9 mouse cellular contexts compared by ENCODE assay signal in genomic region chr10:39292703-39293496, GRCm38 (mm10).
DNase-seq lines count a peak whose midpoint lies in the region.
"Had no signal": no experiment of that assay in that cellular context is flagged by ENCODE, and none has a peak within 500 bp of the region (broad histone marks: within the 10 kb centered on the region; RNA-seq: fewer than 3 reads in every experiment).

No protein-coding gene starts in this region.

- intact Hi-C loops in heart, postnatal 25 days (cut with DNase I), result no loop called here

- DNase-seq in retina, embryonic 14.5 days (ENCODE audit: low spot score), result peak; percentile 28
- no peak for DNase-seq in retina, postnatal 1 day
- DNase-seq in embryo, embryonic 10.5 days (ENCODE audit: low spot score), result peak; percentile 52
- peak; percentile 63 for DNase-seq in induced T-regulatory cell, adult 2 months (ENCODE audit: low read depth)
- DNase-seq in urinary bladder, postnatal 4 days (ENCODE audit: low spot score in 2 of 2), result no peak
- no peak for DNase-seq in heart, postnatal 25 days (ENCODE audit: low spot score)
- DNase-seq in heart, adult 9 months (ENCODE audit: low spot score in 2 of 2), result no peak
- DNase-seq: cerebellum, postnatal 14 days; thymus, postnatal 4 days had no signal

Comparison
In these comparisons a context has a peak if more than half of its experiments do, and no peak if none do; other contexts are left out.
1. DNase-seq: peak in retina, embryonic 14.5 days (single experiment), embryo, embryonic 10.5 days (single experiment) and induced T-regulatory cell, adult 2 months (single experiment); none in retina, postnatal 1 day (single experiment), urinary bladder, postnatal 4 days (0 of 2), heart, postnatal 25 days (single experiment) and heart, adult 9 months (0 of 2).